Mouse (Mus musculus) T-helper 1 cell (primary cell): ENCODE data around the gene Igfbpl1.

Experiments used
- in situ Hi-C: fragments of 300-600 bp; cut with MboI, MseI; formaldehyde crosslinking; loops from one replicate; pipeline ENCODE4 v1.15.1; 2025; ENCODE audit warnings: high pct_unique_total_duplicates

The Igfbpl1 gene

DNA sequence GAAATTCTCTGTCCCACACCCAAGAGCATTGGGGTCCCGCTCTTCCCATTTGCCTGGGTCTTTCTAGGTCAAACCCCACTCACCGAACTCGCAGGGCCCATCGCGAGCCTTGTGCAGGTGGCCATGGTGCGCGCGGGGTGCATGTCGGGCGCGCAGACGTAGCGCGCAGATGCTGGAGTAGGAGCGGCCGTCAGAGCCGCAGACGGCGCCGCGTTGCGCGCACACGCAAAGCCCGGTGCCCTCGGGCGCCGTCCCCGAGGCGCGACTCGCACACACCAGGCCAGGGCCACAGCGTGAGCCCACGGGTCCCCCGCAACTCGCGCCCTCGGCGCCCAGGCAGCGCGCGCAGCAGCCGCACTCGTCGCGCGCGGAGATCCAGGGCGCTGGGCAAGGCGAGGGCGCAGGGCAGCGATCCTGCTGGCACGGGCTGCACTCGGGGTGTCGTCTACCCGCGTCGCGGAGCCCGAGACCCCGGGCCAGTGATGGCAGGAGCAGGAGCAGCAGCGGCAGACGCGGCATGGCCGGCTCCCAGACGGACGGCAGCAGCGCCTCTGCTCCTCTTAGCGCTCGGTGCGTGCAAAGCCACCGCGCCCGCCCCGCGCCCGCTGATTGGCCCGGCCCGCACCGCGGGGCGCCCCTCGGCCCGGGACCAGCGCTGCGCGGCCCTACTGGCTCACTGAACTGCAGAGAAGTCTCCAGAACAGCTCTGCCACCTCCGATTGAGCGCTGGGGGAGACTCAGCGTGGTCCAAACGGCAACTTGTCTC, at the start of gene Igfbpl1:
Gene Igfbpl1, minus strand, starts transcription at position 649 of the 766 bp plus-strand sequence.
- in situ Hi-C loops = no loop called here

DNA sequence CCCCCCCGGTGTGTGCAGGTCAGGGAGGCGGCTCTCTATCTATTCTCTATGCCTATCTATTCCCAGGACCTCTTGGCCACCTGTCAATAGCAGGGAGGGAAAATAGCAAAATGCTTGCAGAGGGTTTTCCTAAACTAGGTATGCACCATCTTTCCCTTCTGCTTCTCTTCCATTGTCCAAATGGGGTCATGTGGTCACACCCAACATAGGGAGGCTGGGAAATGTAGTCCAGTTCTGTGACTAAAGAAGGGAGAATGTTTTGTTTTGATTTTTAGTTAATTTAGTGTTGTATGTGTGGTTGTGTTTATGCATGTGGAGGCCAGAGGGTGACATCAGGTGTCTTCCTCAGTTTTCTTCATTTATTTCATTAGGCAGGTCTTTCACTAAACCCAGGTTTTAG, 45.4 kb upstream of the Igfbpl1 start:
- in situ Hi-C loops = no loop called here

DNA sequence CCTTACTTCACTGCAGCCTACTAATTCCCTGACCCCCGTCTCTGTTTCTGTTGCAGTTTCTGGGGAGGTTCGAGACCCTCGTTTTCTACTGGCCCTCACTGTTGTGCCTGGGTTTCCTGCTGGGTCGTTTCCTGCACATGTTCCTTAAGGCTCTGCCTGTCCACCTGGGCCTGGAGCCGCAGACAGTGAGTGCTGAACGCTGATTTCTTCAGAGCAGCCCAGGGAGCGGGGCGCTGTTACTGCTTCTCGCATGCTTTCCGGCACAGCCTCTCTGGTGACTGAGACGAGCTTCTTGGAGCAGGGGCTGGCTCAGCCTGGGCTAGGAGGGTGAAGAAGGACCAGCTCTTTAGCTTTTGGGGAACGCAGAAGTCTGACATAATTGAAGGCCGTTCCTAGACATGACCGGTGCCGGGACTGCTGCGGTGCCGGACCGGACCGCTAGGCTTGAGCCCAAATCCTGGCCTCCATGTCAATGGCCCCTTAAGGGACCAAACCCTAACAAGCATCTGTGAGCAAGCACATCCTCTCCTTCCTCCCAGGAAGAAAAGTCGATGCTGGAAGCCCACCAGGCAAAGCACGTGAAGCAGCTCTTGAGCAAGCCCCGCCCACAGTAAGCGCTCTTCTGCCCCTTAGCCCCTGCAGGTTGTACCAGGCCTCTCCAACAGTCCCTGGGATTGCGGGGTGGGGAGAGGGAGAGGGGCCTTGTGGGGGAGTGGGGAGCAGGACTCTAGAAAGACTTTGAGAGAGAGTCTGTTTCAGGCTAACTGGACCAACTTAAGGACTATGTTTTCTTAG, 42.5 kb upstream of the Igfbpl1 start:
- in situ Hi-C loops = no loop called here

DNA sequence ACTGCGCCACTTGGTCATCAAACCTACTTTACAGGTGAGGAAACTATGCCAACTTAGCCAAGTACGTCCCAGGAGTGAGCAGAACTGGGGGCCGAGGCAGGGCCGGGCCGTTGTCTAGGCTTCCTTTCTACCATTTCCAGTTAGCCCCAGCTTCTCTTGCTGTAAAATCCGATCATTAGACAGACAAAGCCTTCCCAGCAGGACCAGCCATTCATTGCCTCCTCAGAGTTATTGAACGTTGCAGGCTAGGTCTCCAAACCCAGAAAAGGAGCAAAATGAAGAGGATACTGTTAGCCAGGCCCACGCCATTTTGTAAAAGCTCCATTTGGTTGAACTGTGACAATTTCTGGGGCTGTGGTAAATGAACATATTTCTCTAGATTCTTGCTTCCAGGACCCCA, 40.7 kb upstream of the Igfbpl1 start:
- in situ Hi-C loops = no loop called here

DNA sequence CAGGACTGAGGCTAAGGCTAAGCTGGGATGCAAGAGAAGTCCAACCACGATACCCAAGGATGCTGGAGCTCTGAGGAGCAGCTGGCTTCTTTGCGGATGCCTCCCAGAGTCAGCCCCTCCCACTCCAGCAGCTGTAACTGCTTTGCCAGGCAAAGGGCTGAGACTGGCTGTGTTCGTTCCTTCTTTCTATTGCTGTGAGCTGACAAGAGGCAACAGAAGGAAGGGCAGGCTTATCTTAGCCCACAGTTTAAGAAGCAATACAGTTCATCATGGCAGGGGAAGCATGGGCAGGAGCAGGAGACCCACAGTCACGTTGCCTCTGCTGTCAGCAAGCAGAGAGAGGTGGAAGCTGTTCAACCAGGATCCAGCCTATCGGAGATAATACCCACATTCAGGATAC, 34.4 kb upstream of the Igfbpl1 start:
- in situ Hi-C loops = no loop called here

DNA sequence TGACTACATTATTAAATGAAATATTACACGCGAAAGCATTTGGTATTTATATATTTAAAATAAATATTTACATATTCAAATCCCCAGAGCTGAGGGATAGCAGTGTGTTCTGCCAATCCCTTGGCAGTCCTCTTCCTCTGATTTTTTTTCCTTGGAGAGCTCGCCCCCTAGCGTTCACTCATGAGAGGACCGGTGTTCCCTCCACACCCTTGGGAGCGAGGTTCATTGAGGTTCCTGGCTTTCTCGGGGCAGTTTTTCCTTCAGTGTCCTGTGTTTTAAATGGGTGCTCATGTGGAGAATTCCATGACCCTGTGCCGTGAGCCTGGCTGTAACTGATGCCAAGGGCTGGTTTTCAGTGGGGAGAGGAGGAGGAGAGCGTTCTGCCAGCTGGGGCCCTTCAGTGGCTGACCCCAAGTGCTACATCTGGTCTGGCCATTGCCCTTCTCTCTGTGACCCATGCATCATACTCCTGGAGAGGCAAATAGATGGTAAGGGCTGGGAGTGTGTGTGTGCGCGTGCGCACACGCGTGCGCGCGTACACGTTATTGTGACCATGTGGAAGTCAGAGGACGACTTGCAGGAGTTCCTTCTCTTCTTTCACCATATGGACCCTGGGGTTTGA, 29.2 kb upstream of the Igfbpl1 start:
- in situ Hi-C loops = no loop called here

DNA sequence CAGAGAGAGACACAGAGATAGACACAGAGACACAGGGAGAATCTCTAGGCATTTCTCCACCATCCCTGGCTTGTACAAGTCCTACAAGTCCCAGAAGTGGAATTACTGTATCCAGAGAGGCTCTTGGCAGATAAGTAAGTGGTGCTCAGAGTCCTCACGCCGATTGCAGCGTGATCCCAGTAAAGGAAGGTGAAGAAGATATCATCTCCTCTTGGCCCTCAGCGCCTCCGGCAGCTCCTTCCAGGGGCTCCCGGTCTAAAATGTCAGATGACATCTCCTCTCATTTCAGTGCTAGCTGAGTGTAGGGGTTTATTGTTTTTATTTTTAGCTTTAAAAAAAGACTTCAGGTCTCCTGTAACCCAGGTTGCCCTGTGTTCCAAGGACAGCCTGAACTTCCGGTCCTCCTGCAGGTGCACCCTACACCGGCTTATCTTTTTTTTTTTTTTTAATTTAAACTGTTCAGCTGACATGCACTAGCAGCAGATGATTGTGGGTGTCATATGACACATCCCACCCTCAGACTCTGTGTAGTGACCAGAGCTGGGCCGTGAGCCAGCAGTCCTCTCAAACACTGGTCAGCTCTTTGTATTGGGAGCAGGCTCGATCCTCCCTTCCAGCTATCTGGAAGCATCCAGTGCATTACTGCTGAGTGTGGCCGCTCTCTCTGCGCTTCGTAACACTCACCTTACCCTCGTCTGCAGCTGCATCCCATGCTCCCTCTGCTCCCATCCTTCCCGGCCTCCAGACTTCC, 26.9 kb upstream of the Igfbpl1 start:
- in situ Hi-C loops = no loop called here

DNA sequence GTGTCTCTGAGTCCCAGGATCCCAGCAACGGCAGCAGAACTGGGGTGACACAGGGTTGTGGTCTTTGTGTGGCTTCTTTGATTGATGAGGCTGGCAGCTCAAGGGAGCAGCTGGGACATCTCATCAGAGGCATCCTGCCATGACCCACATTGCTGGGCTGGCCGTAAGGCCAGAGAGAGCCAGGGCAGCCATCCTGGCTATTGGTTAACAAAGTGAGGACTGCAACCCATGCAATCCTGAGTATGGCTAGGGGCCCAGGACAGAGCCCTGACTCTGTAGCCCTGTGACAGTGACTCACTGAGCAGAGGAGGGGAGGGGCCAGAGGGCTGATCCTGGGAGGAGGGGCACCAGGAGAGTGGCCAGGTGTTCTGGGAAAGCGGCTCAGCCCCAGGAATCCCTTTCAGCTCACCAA, 24.9 kb upstream of the Igfbpl1 start:
- in situ Hi-C loops = no loop called here

DNA sequence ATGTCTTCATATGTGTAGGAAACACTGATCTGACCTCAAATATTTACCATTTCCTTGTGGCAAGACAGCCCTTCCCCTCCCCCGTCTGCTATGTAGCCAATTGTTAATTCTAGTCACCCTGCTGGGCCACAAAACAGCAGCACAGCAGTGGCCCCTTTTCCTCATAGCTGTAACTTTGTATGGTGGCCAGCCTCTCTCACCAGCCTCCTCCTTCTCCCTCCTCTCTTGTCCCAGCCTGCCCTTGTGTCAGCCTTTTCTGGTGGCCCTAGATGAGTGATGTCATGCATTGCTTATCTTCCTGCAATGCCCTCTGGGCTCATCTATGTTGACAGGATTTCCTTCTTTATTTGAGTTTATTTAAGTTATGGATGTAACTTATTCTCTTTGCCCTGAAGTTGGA, 22.7 kb upstream of the Igfbpl1 start:
- in situ Hi-C loops = no loop called here

DNA sequence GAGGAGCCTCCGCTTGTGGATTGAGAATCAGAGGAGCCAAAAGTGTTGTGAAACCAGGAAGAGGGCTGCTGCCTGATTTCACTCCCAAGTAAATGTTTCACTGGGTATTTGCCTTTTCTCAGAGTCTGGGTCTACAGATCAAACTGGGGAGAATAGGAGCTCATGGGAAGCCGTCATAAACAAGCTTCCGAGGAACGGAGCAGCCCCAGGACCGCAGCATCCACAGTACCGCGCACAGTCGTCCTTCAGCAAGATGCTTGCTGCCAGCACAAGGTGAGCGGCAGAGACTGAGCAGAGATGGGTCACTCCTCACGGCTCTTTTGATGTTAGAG, 22.1 kb upstream of the Igfbpl1 start:
- in situ Hi-C loops = no loop called here

DNA sequence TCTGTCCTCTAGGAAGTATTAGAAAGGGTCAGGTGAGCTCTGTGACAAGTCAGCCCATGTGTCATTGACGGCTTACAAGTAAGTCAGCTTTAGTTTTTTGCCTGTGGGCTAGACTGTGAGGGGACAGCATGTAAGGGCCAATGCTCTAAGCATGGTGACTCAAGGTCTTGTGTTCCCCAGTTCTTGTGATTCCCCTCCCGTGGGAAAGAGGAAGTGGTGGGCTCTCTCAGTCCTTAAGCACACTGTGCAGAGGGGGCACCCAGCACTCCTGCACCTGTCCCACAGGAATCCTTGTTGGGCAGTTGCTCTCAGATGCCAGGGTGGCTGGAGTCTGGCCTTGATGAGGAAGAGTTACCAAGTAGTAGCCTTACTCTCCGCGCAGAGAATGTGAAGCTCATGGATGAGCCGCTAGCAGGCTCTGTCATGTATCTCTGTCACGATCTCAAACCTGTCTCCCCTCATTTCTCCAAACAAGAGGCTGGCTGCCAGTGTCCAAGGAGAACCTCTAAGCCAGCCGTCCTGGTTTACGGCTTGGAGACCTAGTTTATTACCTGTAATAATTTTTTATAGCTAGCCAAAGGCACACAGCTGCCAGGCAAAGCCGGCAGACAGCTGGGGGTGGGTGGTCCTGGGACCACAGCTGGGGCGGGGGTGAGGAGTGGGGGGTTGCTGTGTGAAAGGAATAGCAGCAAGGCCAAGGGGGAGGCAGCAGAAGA, 21.5 kb upstream of the Igfbpl1 start, which contains the start of gene Stra6l:
Gene Stra6l, plus strand, starts transcription at position 556 of the 716 bp plus-strand sequence.
- in situ Hi-C loops = no loop called here

DNA sequence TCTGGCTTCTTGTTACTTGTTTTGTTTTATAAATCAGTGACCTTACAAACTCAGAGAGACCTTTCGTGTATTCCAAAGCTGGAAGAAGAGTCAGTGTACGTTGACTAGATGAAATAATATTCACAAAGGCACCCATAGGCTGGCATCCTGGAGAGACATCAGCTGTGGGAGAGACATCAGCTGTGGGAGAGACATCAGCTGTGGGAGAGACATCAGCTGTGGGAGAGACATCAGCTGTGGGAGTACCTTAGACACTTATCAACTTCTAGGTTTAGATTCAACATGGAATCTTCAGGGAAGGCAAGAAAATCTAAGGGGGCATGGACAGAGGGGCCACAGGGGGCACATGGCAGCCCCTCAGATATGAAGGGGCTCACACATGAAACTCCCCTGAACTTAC, 19.5 kb upstream of the Igfbpl1 start:
- in situ Hi-C loops = no loop called here

DNA sequence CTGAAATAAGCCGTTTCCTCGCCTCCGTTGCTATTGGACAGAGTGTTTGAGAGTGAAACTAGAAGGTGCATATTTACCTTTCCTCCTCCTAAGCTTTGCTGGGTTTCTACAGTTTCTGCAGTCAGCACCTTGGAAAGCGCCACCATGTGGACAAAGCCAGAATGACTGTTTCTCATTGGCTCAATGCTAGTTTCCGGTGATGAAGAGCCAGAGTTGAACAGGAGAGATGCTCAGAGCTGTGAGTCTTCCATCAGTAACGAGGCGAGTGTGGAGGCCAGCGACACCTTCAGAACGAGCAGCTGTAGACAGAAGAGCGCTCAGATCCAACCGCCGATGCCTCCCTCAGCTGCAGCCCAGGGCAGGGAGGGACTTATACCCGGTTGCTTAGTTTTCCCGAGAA, 17.6 kb upstream of the Igfbpl1 start:
- in situ Hi-C loops = no loop called here

DNA sequence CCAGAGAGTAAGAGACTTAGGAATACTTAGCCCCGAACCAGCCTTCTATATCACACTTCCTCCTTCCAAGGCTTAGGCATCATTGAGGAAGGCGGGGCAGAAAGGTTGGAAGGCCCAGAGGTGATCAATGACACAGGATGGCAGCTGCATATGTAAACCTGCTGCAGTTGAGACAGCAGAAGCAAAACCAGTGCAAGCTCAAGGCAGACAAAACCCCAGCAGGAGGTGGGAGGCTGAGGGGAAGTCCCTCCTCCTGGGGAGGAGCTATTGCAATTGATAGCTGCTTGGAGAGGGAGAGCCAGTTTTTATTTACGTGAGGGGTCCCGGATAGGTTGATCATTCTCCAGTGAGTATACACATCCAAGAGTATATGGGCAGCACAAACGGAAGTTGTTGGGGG, 6.7 kb upstream of the Igfbpl1 start:
- in situ Hi-C loops = no loop called here

DNA sequence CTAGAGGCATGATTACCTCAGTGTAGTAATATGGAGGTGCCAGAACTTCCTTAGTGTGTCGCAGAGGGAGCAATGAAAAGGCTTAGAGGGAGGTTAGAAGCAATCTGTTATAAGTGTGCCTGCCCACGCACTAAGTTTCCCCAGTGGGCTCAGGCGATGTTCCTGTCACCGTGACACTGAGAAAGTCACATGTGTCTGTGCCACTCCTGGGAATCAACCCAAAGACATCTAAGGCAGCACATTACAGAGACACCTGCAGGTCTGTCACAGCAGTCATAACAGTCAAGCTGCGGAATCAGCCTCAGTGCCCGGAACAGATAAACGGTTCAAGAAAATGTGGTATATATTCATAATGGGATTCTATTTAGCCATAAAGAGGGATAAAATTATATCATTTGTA, 5.3 kb upstream of the Igfbpl1 start:
- in situ Hi-C loops = no loop called here

DNA sequence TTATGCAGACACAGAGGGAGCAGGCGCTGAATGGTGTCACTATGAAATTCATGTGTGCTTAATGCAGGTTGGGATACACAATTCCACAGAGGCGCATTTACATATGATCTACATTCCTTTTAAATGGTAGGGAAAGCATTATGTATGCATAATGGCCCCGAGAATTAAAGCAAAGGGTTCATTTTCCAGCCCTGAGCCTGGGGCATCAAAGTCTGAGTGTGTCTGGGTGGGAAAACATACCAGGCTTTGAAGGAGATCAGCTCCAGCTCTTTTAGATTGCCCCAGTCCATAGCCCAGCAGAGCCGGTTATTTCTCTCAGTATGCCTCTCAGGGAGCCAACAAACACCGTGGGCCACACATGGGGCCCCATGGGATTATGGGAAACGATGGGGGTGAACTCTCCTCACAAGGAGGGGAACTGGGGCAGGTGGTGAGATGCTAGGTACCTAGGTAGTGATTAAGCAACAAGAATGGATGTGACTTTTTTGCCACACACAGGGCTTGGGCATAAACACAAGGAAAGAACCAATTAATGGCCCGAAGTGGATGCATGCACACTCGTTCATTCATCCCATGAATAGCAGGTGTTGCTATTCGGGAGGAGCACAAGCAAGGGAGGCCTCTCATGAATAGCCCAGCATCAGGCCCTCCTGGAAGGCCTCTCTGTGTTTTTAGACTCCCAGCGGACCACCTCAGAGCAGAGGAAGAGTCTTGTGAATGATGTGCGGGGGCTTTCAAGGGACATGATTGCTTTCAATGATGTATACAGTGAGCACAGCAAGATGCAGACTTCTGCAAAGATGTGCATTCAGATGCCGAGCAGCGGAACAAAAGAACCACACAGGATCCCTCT, 3.4 kb upstream of the Igfbpl1 start:
- in situ Hi-C loops = no loop called here

DNA sequence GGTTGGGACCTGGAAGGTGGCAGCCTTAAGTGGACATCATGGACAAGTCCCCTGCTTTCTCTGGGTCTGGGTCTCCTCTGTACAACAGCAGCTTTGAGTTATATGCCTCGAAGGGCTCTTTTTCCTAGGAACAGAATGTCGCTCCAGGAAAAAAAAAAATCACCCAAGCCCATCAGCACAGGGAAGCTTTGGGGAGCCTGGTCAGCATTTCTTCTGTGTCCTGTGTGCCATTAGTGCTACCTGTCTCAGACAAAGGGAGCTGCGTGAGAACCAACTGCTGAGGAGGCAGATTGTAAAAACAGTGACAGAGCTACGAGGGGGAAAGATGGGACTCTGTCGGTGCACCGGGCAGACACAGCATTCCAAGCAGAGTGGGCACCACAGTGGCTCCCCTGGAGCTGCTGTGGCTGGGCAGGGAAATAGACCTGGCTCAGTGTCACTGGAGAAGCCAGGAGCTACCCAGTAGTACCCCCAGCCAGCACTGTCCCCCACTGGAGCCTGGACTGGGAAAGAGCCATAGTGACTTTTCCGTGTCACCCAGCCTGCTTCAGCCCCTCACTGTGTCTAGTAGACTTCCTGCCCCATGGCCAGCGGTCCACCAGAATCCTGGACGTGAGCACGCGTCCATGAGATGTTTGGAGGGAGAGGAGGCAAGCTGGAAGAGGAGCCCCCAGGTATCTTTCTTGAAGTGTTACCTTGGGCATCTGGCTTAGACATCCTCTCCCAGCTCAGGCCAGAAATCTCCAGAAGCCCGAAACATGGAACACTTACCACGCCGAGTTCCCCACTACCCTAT, 1.8 kb downstream of the Igfbpl1 start:
- in situ Hi-C loops = no loop called here

DNA sequence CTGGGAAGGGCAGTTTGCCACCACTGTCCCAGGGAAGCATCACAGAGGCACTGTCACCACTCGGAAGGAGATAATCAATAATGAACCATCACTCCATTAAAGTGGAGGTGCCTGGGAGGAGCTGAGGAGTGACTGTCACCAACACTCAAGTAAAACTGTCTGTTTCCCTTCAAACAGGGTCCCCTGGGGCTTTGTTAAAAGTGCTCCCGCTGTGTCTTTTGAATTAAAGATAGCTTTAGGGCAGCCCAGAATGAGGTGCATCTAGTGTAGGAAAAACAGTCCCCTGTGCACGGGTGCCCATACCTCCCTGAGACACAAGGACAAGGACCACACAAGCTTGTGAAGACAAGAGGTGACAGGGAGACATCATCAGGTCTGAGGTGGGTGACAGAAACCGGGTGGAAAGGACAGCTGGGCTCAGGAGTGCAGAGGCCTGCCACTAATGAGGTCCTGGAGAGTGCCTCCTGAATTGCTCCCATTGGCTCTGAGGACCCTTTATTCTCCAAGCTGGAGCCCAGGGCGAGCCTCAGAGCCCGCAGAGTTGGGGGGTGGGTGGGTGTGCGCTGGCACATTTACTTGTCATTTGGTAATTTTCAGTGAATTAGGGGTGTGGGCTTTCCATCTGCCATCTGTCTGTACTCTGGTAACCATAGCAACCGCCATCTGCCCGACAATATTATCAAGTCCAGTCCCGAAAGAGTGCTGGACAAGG, 2.5 kb downstream of the Igfbpl1 start:
- in situ Hi-C loops = no loop called here
